Mouse (Mus musculus) fibroblast of lung, adult 2 months (primary cell): Measurements from ENCODE around the gene Dguok.
A peak's percentile ranks its signal among the peaks of the same experiment; 100 is the strongest.

Source experiments
- DNase-seq: peaks from one replicate; pipeline ENCODE4 v3.0.0-alpha.2; 2011; ENCODE audit warnings: low read depth

Gene Dguok

GRCm38 (mm10) chr6:83506258-83507167 is at the start of gene Dguok:
Gene Dguok (minus strand): TSS chr6:83506969.
- DNase-seq, result peak; percentile 96

GRCm38 (mm10) chr6:83555972-83556371 is 49.2 kb upstream of the Dguok start:
- DNase-seq, result no peak

DNA sequence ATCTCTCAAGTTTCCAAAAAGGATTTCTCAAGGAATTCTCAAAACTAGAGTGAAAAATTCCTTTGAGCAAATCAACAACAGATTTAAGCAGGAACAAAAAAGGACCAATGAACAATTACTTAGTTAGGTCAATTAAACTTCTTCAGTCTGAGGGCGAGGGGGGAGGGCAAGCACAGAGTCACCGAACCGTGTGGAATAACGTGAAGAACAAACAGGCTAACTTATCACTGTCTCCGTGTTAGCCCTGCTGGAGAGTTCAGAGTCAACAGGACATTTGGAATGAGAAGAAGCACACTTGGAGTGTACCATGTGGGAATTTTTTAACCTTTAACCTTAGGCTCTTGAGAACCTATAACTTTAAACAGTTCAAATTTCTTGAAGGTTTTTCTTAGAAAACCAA is 41.6 kb upstream of the Dguok start:
- no peak for DNase-seq

GRCm38 (mm10) chr6:83545778-83546177 is 39.0 kb upstream of the Dguok start:
- no peak for DNase-seq

- peak; percentile 51 for DNase-seq
These were observed 35.1 kb upstream of the Dguok start for GRCm38 (mm10) chr6:83541756-83542456.

DNA sequence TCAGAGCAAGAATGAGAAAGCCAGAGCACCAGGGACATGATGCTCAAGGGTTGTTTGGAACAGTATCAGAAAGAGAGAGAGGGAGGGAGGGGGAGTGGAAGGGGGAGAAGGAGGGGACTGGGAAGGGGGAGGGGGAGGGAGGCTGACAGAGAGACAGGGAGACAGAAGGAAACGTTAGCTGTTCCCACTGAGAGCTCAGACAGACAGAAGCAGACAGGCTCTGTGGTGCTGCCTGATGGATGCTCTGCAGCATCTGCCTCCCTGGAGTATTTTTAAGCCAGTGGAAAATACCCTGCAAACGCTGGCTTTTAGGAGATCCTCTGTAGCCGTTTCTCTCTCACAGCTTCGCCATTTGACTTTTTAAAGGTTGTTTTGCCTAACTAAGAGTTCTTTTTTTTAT is 33.2 kb upstream of the Dguok start:
- no peak for DNase-seq

DNA sequence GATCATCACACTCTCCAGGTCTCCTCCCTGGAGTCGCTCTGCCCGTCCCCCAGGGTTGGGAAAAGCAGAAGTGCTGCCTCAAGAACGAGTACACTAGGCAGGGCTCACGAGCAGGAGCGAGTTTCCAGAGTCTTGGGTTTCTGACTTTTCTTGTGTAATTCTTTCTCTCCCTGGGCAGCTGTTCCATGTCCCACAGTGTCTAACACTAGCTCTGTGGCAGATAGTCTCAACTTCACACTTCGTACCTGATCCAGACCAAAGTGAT is 30.0 kb upstream of the Dguok start:
- no peak for DNase-seq

- DNase-seq, result no peak
These were observed 29.4 kb upstream of the Dguok start, which contains the start of gene Actg2 for GRCm38 (mm10) chr6:83536028-83536794. Gene Actg2 (minus strand): TSS chr6:83536265.

DNA sequence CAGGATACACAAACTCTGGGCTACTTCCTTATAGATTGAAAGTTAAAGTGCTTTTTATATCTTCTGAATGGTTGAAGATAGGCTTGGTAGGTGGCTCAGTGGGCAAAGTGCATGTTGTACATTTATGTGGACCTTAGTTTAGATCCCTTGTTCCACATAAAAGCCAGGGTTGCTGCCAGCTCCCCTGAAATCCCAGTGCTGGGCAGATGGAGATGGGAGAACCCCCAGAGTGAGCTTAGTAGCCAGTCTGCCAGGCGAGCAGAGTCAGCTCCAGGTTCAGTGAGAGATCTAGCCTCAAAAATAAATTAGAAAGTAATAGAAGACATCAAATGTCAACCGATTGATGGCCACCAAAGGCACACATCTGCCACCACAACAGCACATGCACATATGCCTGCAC is 25.8 kb upstream of the Dguok start:
- no peak for DNase-seq

GRCm38 (mm10) chr6:83523194-83523593 is 16.4 kb upstream of the Dguok start:
- no peak for DNase-seq

GRCm38 (mm10) chr6:83521784-83522183 is 15.0 kb upstream of the Dguok start:
- DNase-seq, result no peak

DNA sequence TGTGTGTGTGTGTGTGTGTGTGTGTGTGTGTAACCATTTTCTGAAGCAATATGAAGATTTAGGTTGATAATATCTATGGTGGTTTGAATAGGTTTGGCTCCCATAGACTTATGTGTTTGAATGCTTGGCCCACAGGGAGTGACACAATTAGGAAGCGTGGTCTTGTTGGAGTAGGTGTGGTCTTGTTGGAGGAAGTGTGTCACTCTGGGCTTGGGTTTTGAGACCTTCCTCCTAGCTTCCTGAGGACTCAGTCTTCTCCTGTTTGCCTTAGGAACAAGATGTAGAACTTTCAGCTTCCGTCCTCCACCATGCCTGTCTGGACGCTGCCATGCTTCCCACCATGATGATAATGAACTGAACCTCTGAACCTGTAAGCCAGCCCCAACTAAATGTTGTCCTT is 11.9 kb upstream of the Dguok start:
- DNase-seq, result no peak

- DNase-seq, result no peak
These were observed 8.4 kb upstream of the Dguok start for GRCm38 (mm10) chr6:83515172-83515571.

DNA sequence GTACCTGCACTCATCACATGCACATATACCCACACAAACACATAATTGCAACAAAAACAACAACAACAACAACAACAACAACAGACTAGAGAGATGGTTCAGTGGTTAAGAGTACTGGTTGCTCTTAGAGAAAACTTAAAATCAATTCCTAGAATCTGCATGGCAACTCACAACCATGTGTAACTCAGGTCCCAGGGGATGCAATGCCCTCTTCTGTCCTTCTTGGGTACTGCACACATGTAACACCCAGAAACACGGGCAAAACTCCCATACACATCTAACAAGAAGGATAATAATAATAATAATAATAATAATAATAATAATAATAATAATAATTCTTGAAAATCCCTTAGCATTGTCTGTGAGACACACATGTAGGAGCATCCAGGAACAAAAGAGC is 5.7 kb upstream of the Dguok start:
- DNase-seq, result no peak

DNA sequence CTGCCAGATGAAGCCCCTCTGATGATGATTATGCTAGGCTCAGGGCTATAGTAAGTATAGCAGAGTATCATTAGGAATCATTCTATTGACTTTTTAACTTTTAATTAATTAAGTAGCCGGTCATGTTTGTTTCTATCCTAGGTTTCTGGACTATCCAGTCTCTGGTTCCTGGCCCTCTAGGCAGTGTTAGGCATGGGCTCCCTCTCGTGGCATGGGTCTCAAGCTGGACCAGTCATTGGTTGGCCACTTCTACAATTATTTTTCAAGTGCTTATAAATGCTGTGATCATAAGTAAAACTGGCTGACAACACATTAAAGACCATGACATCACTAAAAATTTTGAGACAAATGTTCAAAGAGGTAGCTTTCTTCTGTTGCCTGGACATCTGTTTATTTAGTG is 3.4 kb upstream of the Dguok start:
- DNase-seq, result no peak

GRCm38 (mm10) chr6:83509442-83509841 is 2.7 kb upstream of the Dguok start:
- no peak for DNase-seq

GRCm38 (mm10) chr6:83507168-83507546 is 388 bp upstream of the Dguok start:
- DNase-seq, result no peak

DNA sequence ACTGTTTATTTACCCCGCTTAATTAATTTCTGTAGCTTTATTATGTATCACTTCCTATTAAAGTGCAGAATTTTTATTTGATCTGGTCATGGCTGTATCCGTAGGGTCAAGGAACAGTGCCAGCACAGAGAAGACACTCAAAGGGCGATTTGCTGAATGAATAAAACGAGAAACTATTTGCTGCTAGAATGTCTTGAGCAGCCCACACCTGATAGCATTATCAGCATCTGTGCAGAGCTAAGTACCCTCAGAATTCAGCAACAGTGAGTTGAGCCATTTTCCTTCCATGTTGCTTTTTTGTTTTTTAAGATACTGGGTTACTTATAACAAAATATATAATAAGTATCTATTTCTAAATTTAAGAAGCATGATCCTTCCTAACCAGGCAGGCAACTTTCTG is 1.2 kb downstream of the Dguok start:
- DNase-seq, result no peak

- no peak for DNase-seq
These were observed 3.4 kb downstream of the Dguok start for GRCm38 (mm10) chr6:83503361-83503760.

DNA sequence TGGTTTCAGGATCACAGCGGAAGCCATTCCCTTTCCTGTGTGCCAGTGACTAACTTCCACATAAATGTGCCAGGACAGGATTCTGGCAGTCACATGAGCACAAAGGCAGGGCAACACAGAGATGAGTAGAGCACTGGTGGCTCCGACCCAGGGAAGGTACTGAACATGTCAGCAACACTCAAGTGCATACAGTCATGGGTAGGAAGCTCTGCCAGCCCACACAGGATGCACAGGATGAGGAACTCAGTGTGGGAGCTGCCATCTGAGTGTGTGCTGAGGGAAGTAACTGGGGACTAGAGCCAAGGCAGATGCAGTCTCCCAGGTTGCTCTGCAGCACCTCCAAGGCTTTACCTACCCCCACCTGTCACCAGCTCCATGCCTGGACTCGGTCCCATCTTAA is 4.1 kb downstream of the Dguok start:
- DNase-seq, result no peak

- DNase-seq, result no peak
These were observed 5.1 kb downstream of the Dguok start for GRCm38 (mm10) chr6:83501524-83502310.

DNA sequence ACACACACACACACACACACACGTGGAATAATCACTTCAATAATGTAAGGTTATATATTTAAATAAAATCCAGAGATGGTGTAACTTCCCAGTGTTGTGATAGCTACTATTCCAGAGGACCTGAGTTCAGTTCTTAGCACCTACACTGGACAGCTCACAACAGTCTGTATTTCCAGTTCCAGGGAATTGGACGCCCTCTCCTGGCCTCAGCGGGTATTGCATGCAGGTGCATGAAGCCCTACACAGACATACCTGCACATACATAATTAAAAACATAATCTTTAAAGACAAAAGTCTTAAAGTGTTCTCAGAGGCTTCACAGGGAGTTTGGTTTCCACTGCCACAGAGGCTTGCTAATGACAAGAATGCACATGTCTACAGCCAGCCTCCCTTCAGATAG is 6.3 kb downstream of the Dguok start:
- no peak for DNase-seq
